Mouse (Mus musculus): ENCODE measurements at regions not wholly inside any gene's neighbourhood (a gene's known extent, or its start where the extent isn't known, plus 50 kb on each side); places are given as distances from the start of the nearest gene placed in this dataset.

DNA sequence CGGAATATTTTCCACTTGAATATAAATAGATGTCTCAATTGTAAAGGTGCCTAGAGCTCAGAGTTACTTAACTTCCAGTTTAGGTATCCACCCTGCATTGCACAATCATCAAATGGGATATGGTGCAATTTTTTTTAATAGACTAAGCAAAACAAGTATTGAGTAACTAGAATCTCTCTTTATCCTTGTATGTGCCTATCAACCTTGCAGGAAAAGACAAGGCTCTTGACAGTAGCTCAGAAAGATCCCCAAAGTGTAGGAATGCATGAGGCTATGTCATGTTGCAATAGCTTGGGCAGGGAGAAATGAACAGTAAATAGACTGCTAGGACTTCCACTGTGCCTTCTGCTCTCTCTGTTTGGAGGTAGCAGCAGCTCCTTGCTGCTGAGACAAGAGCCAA is 225.6 kb upstream of the Trib2 start:
- no peak for ATAC-seq (ENCODE audit: insufficient number of reproducible peaks, insufficient read depth, low FRiP score, low read depth)
- Histone ChIP-seq H3K27me3 (ENCODE audit: control insufficient read depth, insufficient read depth, low read length) (no peaks in the 10 kb centered on the region), H3K27ac (replicated peaks in 1 of 2; ENCODE audit: control insufficient read depth in 1 of 2, insufficient read depth in 1 of 2, low read depth in 2 of 2, low read length in 2 of 2) (no peak overlapping the region), H3K4me2 (ENCODE audit: low read length) (no peak overlapping the region), H3K9ac (ENCODE audit: low read length) (no peak overlapping the region), H3K4me3 (ENCODE audit: control insufficient read depth in 1 of 2, insufficient read depth in 1 of 2, low read depth in 1 of 2, low read length in 2 of 2) (no peak overlapping the region), H3K36me3 (ENCODE audit: control insufficient read depth, insufficient read depth, low read length) (no peaks in the 10 kb centered on the region), H3K4me1 (ENCODE audit: control insufficient read depth in 2 of 2, insufficient read depth in 2 of 2, low read length in 2 of 2) (peaks cover 0 to 9% of the 10 kb centered on the region in 2 experiments; a peak in 1 of 4 replicates), H3K9me3 (ENCODE audit: control insufficient read depth, low read length) (no peaks in the 10 kb centered on the region)
- 70% methylated on average over 1 of the region's 1 CpGs for WGBS

DNA sequence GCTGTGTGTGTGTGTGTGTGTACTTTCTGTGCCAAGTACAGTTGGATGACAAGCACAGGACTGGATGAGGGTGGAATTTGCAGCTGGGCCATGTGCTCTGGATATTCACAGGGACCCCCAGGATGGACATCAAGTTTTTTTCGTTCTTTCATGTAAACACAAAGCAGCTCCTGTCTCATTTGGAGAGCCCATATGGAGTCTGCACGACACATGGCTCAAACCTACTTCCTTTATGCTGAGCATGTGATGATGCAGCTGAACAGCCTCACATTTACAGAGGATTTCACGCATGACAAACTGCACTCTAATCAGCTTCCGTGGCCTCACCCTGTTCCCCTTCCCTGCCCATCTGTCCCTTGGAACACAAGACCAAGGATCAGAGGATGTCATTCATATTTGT is 224.4 kb upstream of the Trib2 start:
- Histone ChIP-seq H3K27ac (replicated peaks in 1 of 2; ENCODE audit: control insufficient read depth in 1 of 2, insufficient read depth in 1 of 2, low read depth in 2 of 2, low read length in 2 of 2) (no peak overlapping the region), H3K9ac (ENCODE audit: low read length) (no peak overlapping the region), H3K36me3 (ENCODE audit: control insufficient read depth, insufficient read depth, low read length) (no peaks in the 10 kb centered on the region), H3K4me1 (ENCODE audit: control insufficient read depth in 2 of 2, insufficient read depth in 2 of 2, low read length in 2 of 2) (peaks cover 0 to 2% of the 10 kb centered on the region in 2 experiments; a peak in 1 of 4 replicates), H3K9me3 (ENCODE audit: control insufficient read depth, low read length) (no peaks in the 10 kb centered on the region), H3K4me3 (ENCODE audit: control insufficient read depth in 1 of 2, insufficient read depth in 1 of 2, low read depth in 1 of 2, low read length in 2 of 2) (no peak overlapping the region), H3K4me2 (ENCODE audit: low read length) (no peak overlapping the region), H3K27me3 (ENCODE audit: control insufficient read depth, insufficient read depth, low read length) (no peaks in the 10 kb centered on the region)
- ATAC-seq (ENCODE audit: insufficient number of reproducible peaks, insufficient read depth, low FRiP score, low read depth): no peak
- 76% methylated on average over 4 of the region's 4 CpGs for WGBS

DNA sequence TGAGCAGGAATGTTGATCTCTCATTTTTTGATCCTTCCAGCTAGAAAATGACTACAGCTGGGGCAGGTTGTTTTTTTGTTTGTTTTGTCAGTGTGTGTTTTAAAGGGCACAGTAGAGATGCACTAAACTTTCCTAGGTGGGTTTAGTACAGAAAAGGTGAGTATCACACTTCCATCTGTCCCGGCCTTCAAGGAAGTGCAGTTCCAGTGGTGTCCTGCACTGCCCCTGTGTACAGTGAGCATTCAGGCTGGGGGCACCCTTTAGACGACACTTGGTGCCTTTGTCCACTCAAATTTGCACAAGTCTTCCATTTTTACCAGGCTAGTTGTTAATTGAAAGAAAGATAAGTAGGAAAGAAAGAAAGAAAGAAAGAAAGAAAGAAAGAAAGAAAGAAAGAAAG is 218.8 kb upstream of the Trib2 start:
- H3K9ac ChIP-seq (ENCODE audit: low read length): no peak overlapping the region
- H3K36me3 ChIP-seq (ENCODE audit: control insufficient read depth, insufficient read depth, low read length): no peaks in the 10 kb centered on the region
- ATAC-seq (ENCODE audit: insufficient number of reproducible peaks, insufficient read depth, low FRiP score, low read depth): no peak
- H3K4me1 ChIP-seq (ENCODE audit: control insufficient read depth in 2 of 2, insufficient read depth in 2 of 2, low read length in 2 of 2): no peaks in the 10 kb centered on the region
- no peaks in the 10 kb centered on the region for H3K9me3 ChIP-seq (ENCODE audit: control insufficient read depth, low read length)
- no peak overlapping the region for H3K27ac ChIP-seq (replicated peaks in 1 of 2; ENCODE audit: control insufficient read depth in 1 of 2, insufficient read depth in 1 of 2, low read depth in 2 of 2, low read length in 2 of 2)
- no peaks in the 10 kb centered on the region for H3K27me3 ChIP-seq (ENCODE audit: control insufficient read depth, insufficient read depth, low read length)
- H3K4me3 ChIP-seq (ENCODE audit: control insufficient read depth in 1 of 2, insufficient read depth in 1 of 2, low read depth in 1 of 2, low read length in 2 of 2): no peak overlapping the region
- WGBS: 48% methylated on average over 2 of the region's 2 CpGs
- no peak overlapping the region for H3K4me2 ChIP-seq (ENCODE audit: low read length)

DNA sequence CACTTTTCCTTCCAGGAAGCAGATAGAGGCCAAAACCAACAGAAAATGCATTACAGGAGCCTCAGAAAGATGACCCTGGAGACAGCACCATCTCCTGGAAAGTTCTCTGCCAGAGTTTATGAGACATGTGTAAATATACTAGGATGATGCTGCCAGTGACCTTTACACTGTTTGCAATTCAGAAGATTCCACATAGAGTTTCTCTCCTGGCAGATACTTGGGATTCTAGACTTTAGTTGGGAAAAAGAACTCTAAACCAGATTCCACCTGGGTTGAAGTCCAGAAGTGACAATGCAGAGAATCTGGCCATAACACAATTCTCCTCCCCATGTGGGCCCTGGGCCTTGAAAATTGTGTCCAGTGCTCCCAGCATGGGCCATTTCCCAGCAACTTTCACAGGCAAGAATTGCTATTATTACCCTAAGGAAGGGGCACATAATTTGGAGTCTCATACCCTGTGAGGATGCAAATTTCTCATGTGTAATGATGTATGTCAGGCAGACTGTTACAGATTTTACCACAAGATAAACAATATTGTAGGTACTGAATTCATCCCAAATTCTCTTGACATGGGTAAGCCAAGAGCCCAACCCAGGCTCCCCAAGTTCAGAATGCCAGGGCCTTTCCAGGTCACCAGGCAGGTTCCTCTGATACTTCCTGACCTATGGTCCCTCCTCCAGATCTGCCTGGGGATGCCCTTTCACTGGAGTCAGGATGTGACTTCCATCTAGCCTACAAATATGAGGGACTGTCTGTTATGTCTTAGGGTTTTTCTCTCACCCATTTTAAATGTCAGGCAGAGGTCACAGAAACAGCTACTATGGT is 218.2 kb upstream of the Trib2 start:
- no peaks in the 10 kb centered on the region for H3K9me3 ChIP-seq (ENCODE audit: control insufficient read depth, low read length)
- H3K27me3 ChIP-seq (ENCODE audit: control insufficient read depth, insufficient read depth, low read length): no peaks in the 10 kb centered on the region
- ATAC-seq (ENCODE audit: insufficient number of reproducible peaks, insufficient read depth, low FRiP score, low read depth): no peak

DNA sequence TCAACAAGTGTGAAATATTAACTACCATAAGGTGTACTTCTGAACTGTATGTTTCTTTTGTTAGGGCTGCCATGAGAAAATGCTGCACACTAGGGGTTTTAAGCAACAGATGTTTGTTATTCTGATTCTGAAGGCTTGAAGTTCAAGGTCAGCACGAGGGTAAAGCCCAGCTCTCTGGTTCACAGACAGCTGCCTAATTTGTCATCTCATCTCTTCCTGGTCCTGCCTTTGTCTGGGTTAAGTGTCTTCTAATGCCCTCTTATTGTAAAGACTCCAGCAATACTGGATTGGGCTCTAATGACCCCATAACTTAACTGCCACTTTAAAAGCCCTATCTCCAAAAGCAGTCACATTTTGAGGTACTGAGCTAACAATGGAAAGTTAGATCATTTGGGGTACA is 209.9 kb upstream of the Trib2 start:
- Histone ChIP-seq H3K4me1 (ENCODE audit: control insufficient read depth in 2 of 2, insufficient read depth in 2 of 2, low read length in 2 of 2) (peaks cover 0 to 4% of the 10 kb centered on the region in 2 experiments; a peak in 2 of 4 replicates), H3K27me3 (ENCODE audit: control insufficient read depth, insufficient read depth, low read length) (no peaks in the 10 kb centered on the region), H3K36me3 (ENCODE audit: control insufficient read depth, insufficient read depth, low read length) (no peaks in the 10 kb centered on the region), H3K4me3 (ENCODE audit: control insufficient read depth in 1 of 2, insufficient read depth in 1 of 2, low read depth in 1 of 2, low read length in 2 of 2) (no peak overlapping the region), H3K9me3 (ENCODE audit: control insufficient read depth, low read length) (no peaks in the 10 kb centered on the region), H3K9ac (ENCODE audit: low read length) (no peak overlapping the region), H3K4me2 (ENCODE audit: low read length) (no peak overlapping the region), H3K27ac (replicated peaks in 1 of 2; ENCODE audit: control insufficient read depth in 1 of 2, insufficient read depth in 1 of 2, low read depth in 2 of 2, low read length in 2 of 2) (no peak overlapping the region)
- WGBS: 12% methylated on average over 1 of the region's 1 CpGs
- no peak for ATAC-seq (ENCODE audit: insufficient number of reproducible peaks, insufficient read depth, low FRiP score, low read depth)

More for the DNA sequence above, 218.2 kb upstream of the Trib2 start:
- no peak overlapping the region for H3K9ac ChIP-seq (ENCODE audit: low read length)
- H3K4me3 ChIP-seq (ENCODE audit: control insufficient read depth in 1 of 2, insufficient read depth in 1 of 2, low read depth in 1 of 2, low read length in 2 of 2): no peak overlapping the region
- no peak overlapping the region for H3K4me2 ChIP-seq (ENCODE audit: low read length)
- no peak overlapping the region for H3K27ac ChIP-seq (replicated peaks in 1 of 2; ENCODE audit: control insufficient read depth in 1 of 2, insufficient read depth in 1 of 2, low read depth in 2 of 2, low read length in 2 of 2)
- H3K4me1 ChIP-seq (ENCODE audit: control insufficient read depth in 2 of 2, insufficient read depth in 2 of 2, low read length in 2 of 2): no peaks in the 10 kb centered on the region
- no peaks in the 10 kb centered on the region for H3K36me3 ChIP-seq (ENCODE audit: control insufficient read depth, insufficient read depth, low read length)

GRCm38 (mm10) chr12:16023273-16023672 is 206.6 kb upstream of the Trib2 start:
- WGBS: 87% methylated on average over 7 of the region's 7 CpGs
- no peak overlapping the region for H3K27ac ChIP-seq (replicated peaks in 1 of 2; ENCODE audit: control insufficient read depth in 1 of 2, insufficient read depth in 1 of 2, low read depth in 2 of 2, low read length in 2 of 2)
- ATAC-seq (ENCODE audit: insufficient number of reproducible peaks, insufficient read depth, low FRiP score, low read depth): no peak

DNA sequence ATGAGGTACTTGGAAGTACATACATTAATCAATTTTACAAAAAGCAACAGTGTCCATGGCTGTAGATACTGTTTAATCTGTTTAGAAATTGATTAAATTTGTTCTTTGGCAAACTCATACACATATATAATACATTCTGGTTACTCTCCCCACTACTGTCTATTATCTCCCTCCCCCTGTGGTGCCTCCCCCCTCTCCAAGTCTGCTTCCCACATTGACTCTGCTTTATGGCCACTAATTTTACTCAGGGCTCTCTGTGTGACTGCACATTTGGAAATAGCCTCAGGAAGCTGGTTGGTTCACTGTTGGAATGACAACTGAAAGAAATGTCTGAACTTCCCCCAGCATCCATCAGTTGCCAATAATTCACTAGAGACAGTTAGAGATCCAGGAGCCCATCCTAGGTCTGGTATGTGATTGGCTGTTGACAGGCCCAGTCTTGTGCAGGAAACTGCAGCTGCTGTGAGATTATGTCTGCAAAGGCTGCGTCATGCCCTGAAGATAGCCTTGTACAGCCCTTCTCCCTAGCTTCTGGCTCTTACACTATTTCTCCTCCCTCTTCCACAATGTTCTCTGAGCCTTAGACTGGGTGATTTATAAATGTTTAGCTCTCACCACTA is 204.6 kb upstream of the Trib2 start:
- H3K4me1 ChIP-seq (ENCODE audit: control insufficient read depth in 2 of 2, insufficient read depth in 2 of 2, low read length in 2 of 2): peaks cover 2 to 9% of the 10 kb centered on the region in 2 experiments; a peak in 3 of 4 replicates
- ATAC-seq (ENCODE audit: insufficient number of reproducible peaks, insufficient read depth, low FRiP score, low read depth): no peak; the same call in 1 of the 2 replicates
- H3K9me3 ChIP-seq (ENCODE audit: control insufficient read depth, low read length): no peaks in the 10 kb centered on the region
- peak overlapping the region in 1 of 2 experiments; percentile 35; a peak in 2 of 4 replicates for H3K27ac ChIP-seq (replicated peaks in 1 of 2; ENCODE audit: control insufficient read depth in 1 of 2, insufficient read depth in 1 of 2, low read depth in 2 of 2, low read length in 2 of 2)
- no peak overlapping the region for H3K4me2 ChIP-seq (ENCODE audit: low read length)
- no peaks in the 10 kb centered on the region for H3K36me3 ChIP-seq (ENCODE audit: control insufficient read depth, insufficient read depth, low read length)
- H3K4me3 ChIP-seq (ENCODE audit: control insufficient read depth in 1 of 2, insufficient read depth in 1 of 2, low read depth in 1 of 2, low read length in 2 of 2): no peak overlapping the region
- no peaks in the 10 kb centered on the region for H3K27me3 ChIP-seq (ENCODE audit: control insufficient read depth, insufficient read depth, low read length)
- WGBS: 0% methylated on average over 1 of the region's 1 CpGs
- H3K9ac ChIP-seq (ENCODE audit: low read length): no peak overlapping the region

More at GRCm38 (mm10) chr12:16023273-16023672, 206.6 kb upstream of the Trib2 start:
- Histone ChIP-seq H3K4me1 (ENCODE audit: control insufficient read depth in 2 of 2, insufficient read depth in 2 of 2, low read length in 2 of 2) (peaks cover 2 to 9% of the 10 kb centered on the region in 2 experiments; a peak in 3 of 4 replicates), H3K4me3 (ENCODE audit: control insufficient read depth in 1 of 2, insufficient read depth in 1 of 2, low read depth in 1 of 2, low read length in 2 of 2) (no peak overlapping the region), H3K9ac (ENCODE audit: low read length) (no peak overlapping the region), H3K4me2 (ENCODE audit: low read length) (no peak overlapping the region), H3K36me3 (ENCODE audit: control insufficient read depth, insufficient read depth, low read length) (no peaks in the 10 kb centered on the region), H3K27me3 (ENCODE audit: control insufficient read depth, insufficient read depth, low read length) (no peaks in the 10 kb centered on the region), H3K9me3 (ENCODE audit: control insufficient read depth, low read length) (no peaks in the 10 kb centered on the region)
